Mouse (Mus musculus): ENCODE measurements around the gene Rapgef2.
A peak's percentile ranks its signal among the peaks of the same experiment; 100 is the strongest.
"Not testable (repeated sequence)": the region's sequence is repeated elsewhere in the genome, so short reads cannot be mapped to it uniquely, and the experiment has no call there.

The Rapgef2 gene

GRCm38 (mm10) chr3:79233478-79234415, 52.6 kb downstream of the Rapgef2 start:
- peak; percentile 47 for DNase-seq (ENCODE audit: low spot score)

GRCm38 (mm10) chr3:79230718-79231117, 55.6 kb downstream of the Rapgef2 start:
- no peak for DNase-seq (ENCODE audit: low spot score)

GRCm38 (mm10) chr3:79229546-79229945, 56.8 kb downstream of the Rapgef2 start:
- DNase-seq (ENCODE audit: low spot score), result no peak

DNA sequence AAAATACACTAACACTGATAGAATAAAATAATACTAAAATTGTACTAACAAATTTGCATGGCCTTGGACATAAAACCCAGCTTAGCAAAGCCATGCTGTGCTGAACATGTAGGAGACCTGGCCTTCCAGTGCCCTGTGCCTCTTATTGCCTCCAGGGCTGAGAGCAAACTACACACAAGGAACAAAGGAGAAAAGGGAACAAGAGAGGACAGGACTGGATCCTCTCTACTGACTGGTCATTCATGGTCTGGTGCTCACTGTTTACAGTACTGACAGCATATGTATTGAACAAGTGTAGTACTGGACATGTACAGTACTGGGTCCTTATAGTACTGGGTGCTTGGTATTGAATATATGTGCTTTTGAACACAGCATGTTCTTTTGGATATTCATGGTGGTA, 58.0 kb downstream of the Rapgef2 start:
- no peak for DNase-seq (ENCODE audit: low spot score)

- DNase-seq (ENCODE audit: low spot score), result no peak
Observed at GRCm38 (mm10) chr3:79227356-79228088, 58.8 kb downstream of the Rapgef2 start.

GRCm38 (mm10) chr3:79226807-79227206, 59.5 kb downstream of the Rapgef2 start:
- not testable (repeated sequence) for DNase-seq (ENCODE audit: low spot score)

- DNase-seq (ENCODE audit: low spot score), result no peak
Observed at GRCm38 (mm10) chr3:79225888-79226287, 60.4 kb downstream of the Rapgef2 start.

DNA sequence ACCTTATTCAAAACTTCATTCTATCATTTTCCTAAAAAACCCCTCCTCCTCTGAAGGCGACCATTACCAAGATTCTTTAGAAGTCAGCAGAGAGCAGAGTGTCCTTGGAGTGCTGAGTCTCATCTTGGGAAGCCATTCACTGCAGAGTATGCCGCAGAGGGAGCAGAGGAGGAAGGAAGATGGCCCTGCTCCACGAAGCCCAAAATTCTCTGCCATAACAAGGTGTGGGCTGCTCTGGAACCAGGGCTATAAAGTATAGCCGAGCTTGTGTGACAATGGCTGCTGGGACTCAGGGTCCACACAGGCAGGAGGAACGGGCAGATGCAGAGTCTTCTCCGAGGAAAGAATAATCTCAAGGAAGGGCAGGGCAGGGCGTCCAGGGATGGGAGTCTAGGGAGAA, 62.0 kb downstream of the Rapgef2 start:
- DNase-seq (ENCODE audit: low spot score), result no peak

- no peak for DNase-seq (ENCODE audit: low spot score)
Observed at GRCm38 (mm10) chr3:79223281-79223680, 63.0 kb downstream of the Rapgef2 start.

- DNase-seq (ENCODE audit: low spot score), result no peak
Observed at GRCm38 (mm10) chr3:79222192-79222960, 63.9 kb downstream of the Rapgef2 start.

DNA sequence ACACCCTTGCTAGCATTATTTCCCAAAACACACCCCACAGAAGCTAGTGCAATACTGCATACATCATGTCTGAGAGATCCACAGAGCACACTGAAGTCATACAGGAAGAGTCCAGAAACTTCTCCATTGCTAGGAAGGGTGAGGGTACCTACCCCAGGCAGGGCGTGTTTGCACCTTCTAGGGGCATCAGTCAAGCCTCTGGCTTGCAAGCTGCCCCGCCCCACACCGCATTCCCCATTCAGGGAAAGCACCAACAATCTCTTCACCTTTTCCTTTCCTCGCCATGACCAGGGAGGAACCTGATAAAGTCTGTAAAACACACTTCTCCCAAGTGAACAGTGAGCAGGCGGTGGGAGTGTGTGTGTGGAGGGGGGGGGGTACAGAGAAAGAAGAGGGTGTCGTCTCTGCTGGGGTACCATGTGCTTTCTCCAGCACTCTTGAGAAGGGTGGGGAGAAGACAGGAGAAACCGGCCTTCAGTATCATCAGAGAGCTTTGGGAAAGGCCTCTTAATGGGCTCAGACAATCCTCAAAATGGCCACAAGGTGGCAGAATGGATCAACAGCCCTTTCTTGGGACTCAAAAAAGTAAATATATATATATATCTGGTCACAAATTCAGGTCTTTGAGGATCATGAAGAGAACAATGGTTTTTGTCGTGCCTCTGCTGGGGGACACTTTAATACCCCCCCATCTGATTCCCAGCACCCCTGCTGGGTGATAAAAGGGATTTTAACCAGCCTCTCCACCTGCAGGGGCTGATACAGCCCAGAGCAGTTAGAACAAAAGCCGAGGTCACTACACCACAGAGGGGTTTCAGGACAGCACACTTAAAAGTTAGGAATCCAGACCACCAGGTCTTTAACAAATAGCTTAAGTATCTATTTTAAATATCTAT, 64.8 kb downstream of the Rapgef2 start:
- DNase-seq (ENCODE audit: low spot score), result peak; percentile 78

GRCm38 (mm10) chr3:79219144-79219930, 67.0 kb downstream of the Rapgef2 start:
- no peak for DNase-seq (ENCODE audit: low spot score)

DNA sequence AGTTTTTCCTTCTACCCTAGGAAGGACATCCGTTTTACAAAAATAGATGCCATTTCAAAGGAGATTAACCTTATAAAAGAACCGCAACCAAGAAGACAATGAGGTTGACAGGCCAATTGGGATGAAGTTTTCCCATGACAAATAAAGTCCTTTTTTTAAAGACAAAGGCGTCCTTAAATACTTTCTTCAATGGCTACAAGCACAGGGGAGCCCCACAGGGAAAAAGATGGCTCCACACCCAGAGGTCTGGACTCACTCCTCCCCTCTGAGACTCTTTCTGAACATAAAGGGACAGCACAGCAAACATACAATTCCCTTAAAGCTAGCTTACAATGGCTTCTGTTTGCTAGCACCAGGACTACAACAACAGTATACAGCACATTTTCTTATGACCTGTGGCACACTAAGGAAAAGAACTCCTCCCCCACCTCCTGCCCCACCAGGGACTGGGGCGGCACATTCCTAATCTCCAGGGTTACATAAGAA, 67.7 kb downstream of the Rapgef2 start:
- DNase-seq (ENCODE audit: low spot score), result no peak

- DNase-seq (ENCODE audit: low spot score), result no peak
Observed at GRCm38 (mm10) chr3:79210243-79210642, 76.1 kb downstream of the Rapgef2 start.

DNA sequence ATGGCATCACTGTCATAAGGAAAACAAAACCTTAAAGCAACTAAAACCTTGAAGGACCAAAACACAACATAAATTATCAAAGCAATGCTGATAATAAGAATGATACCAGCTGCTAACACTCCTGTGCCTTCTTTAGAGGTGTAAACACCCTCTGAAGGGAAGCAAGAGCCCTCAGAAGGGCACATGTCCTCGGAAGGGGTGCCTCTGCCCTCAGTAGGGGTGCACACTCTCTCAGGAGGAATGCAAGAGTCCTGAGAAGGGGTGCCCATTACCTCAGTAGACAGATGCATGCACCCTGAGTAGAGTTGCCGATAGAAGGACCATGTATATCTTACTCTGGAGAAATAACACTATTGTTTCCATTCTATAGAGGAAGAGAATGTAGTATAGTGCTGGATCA, 79.1 kb downstream of the Rapgef2 start:
- DNase-seq (ENCODE audit: low spot score), result no peak

- no peak for DNase-seq (ENCODE audit: low spot score)
Observed at GRCm38 (mm10) chr3:79206524-79206923, 79.8 kb downstream of the Rapgef2 start.

DNA sequence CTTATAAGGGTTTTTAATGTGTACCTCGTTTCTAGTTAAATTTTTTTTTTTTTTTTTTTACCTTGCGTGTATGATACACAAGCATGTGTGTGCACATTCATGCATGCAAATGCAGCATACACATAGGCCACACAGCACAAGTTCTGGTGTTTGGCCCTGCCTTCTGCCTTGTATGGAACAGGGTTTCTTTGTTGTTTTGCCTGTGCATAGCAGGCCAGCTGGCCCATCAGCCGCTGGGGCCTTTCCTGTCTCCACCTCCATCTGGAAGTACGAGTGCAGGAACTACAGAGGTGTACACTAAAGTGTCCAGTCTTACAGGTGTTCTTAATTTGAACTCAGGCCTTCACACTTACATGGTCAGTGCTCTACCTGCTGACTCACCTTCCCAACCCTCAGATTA, 80.3 kb downstream of the Rapgef2 start:
- no peak for DNase-seq (ENCODE audit: low spot score)

DNA sequence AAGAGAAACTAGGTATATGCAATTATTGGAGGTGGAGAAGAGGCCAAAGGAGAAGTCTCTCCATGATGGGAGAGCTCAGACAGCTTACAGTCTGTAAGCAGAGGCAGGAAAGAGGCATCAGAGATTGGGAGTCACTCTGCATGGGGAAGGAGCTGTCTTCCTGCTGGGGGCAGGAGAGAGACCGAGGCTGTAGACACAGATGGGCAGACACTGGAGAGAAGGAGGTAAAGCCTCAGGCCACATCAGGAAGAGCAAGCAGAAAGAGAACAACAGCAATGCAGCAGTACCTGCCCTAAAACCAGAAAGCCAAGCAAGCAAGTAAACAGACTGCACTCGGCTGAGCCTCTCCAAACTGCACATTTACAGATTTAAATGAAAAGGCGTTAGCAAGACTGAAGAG, 81.2 kb downstream of the Rapgef2 start:
- no peak for DNase-seq (ENCODE audit: low spot score)

GRCm38 (mm10) chr3:79204261-79204660, 82.1 kb downstream of the Rapgef2 start:
- no peak for DNase-seq (ENCODE audit: low spot score)

DNA sequence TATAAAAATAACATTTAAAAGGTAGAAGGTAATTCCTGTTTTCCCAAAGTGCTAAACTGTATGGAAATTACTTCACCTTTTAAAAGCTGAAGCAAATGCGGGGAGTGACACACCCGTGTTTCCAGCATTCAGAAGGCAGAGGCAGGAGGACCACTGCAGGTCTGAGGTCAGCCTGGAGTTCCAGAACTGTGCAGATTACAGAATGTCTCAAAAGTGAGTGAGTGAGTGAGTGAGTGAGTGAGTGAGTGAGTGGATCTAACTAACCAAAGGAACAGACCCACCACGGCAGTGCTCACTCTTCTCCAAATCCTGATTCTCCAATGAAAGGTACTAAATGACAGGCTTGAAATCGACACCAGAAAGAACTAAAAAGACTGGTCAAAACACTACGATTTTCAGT, 82.5 kb downstream of the Rapgef2 start:
- DNase-seq (ENCODE audit: low spot score), result no peak
